Mouse (Mus musculus) stomach, postnatal 0 days (tissue): ENCODE data around the gene Mark1.

Experiments
- CTCF ChIP-seq: IDR thresholded peaks from 2 replicates; pipeline ENCODE4 v1.5.1; 2016; ENCODE audit warnings: antibody characterized with exemption, low read depth, mild to moderate bottlenecking, moderate library complexity
- EP300 ChIP-seq: optimal IDR thresholded peaks from 2 replicates; pipeline ENCODE3; 2016; ENCODE audit warnings: antibody characterized with exemption

GRCm38 (mm10) chr1:184881861-184882260 lies 117.5 kb downstream of the Mark1 start:
- TF ChIP-seq CTCF (no peak), EP300 (no peak)
